Mouse (Mus musculus) left cerebral cortex, adult 11 months (tissue): Measurements from ENCODE around the gene Gm13306.
"Not testable (repeated sequence)": the region's sequence is repeated elsewhere in the genome, so short reads cannot be mapped to it uniquely, and the experiment has no call there.

Experiments used
- DNase-seq: peaks from one replicate; pipeline ENCODE4 v3.0.0; 2022; ENCODE audit warnings: low spot score

Gene Gm13306

GRCm38 (mm10) chr4:42153136-42153535 is at the start of gene Gm13306:
TSS of gene Gm13306 (plus strand) at chr4:42153436.
- DNase-seq, result not testable (repeated sequence)

DNA sequence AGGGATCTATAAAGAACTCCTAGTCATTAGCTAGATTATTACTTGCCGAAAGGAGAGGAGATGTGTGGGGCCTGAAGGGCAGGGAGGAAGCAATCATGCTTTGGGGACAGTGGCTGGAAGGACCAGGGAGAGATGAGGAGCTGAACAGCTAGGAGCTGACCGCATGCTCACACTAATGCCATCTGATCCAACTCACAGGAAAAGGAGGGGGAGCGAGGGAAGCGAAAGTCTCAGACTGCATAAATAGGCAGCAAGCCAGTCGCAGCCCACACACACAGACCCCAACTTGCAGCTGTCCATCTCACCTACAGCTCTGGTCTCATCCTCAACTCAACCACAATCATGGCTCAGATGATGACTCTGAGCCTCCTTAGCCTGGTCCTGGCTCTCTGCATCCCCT is 38.7 kb upstream of the Gm13306 start, which contains the start of gene Gm13304:
Gene Gm13304, plus strand, starts transcription at position 301 of the 400 bp plus-strand sequence.
- not testable (repeated sequence) for DNase-seq

- not testable (repeated sequence) for DNase-seq
Measured at GRCm38 (mm10) chr4:42168503-42168902, 15.3 kb downstream of the Gm13306 start, which contains the start of gene Gm13305. TSS of gene Gm13305 (minus strand) at chr4:42168603.

GRCm38 (mm10) chr4:42178243-42178642 is 25.0 kb downstream of the Gm13306 start:
- DNase-seq, result not testable (repeated sequence)

DNA sequence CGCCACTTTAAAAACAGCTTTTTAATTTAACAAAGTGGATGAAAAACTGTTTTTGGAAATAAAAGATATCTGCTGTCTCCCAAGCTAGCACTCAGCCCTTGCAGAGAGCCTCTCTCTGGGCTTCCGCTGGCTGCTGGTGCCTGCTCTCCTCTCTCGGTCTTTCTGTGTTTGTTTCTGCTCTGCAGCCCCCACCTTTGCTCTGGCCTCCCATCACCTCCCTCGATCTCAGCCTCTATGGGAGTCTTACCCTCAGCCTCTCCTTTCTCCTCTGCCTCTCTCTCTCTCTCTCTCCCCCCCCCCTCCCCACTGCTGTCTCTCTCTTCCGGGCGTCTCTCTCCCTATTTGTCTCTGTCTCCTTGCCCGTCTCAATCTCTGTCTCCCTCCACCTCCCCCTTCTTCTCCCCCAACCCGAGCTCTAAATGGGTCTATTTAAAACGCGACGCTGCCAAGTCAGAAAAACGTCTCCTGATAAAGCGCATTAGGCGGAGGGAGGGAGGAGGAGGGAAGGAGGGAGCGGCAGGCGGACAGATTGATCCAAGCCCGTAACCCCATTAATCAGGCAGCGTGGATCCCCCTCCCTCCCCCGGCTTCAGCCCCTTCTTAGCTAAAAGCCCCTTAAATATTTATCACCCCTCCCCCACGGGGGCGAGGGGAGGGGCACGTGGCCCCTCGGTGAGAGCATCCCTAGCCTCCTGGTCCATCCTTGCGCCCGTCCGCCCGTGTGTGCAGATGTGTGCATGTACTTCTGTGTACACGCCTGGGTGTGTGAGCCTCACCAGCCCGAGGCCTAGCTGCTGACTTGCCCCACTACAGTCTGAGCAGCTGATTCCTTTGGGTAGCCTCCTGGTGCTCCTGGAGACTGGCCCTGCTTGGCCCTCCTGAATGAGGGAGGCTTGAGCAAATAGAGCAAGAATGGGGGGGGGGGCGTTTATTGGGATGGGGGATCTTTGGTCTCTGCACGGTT is 30.3 kb downstream of the Gm13306 start:
- DNase-seq, result not testable (repeated sequence)

DNA sequence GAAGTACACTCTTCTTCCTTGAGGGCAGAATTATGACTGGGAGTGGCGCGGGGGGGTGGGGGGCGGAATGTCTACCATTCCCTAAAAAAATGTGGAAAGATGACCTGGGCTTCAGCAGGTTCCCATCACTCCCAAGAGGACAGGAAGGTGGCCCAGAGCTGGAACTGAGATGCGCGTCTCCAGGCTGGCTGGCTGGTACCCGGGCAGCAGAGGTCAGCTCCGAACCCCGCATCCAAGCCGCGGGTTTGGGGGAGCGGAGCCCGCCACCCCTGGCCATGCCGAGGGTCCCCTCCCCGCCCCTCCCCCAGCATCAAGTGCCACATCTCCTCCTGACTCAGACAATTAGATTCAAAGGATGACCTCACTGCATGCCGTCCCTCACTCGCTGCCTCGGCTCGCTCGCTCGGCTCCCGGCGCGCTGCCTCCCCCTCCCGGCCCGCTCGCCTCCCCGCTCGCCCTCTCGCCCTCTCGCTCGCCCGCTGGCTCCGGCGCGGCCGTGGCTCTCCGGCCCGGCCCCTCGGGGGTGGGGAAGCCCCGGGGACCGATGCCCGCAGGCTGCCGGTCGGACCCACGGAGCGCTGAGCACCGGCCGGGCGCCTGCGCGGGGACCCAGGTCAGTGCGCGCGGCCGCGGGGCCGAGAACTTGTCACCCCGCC is 31.2 kb downstream of the Gm13306 start:
- DNase-seq, result not testable (repeated sequence)

DNA sequence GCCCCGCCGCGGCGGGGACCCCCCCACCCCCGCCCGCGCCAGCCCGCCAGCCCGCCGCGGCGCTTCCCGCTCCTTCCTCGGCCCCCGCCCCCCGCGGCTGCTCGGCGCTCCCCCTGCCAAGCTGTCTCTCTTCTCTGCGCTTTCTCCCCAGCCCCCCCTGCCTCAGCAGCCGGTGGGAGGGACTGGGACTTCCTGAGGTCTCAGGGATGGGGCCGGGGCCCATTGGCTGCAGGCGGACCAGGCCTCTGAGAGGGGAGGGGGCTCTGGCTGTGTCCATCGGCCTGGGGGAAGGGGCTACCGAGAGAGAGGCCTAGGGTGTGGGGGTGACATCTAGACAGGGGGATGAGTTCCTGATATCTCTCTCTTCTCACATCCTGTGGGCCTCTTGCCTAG is 31.7 kb downstream of the Gm13306 start:
- not testable (repeated sequence) for DNase-seq
